Mouse (Mus musculus) liver, embryonic 15.5 days (tissue): ENCODE measurements at regions not wholly inside any gene's neighbourhood (a gene's known extent, or its start where the extent isn't known, plus 50 kb on each side); places are given as distances from the start of the nearest gene placed in this dataset.

Source experiments
- ATAC-seq: fragments of 200-750 bp; cut with Nextera tagmentation; 2 replicates; pipeline ENCODE4 v1.8.0; 2017; ENCODE audit warnings: moderate number of reproducible peaks, mild to moderate bottlenecking, moderate library complexity; ENCODE audit not compliant: insufficient read depth
- H3K27ac ChIP-seq: fragments of 300-500 bp; sonication (generic); replicated peaks from 2 replicates; pipeline ENCODE4 v1.5.1; 2015; ENCODE audit warnings: mild to moderate bottlenecking, inconsistent platforms
- H3K27me3 ChIP-seq: fragments of 300-500 bp; sonication (generic); 2 replicates; pipeline ENCODE4 v1.6.1; 2015; ENCODE audit warnings: mild to moderate bottlenecking, inconsistent platforms
- H3K36me3 ChIP-seq: fragments of 300-500 bp; sonication (generic); replicated peaks from 2 replicates; pipeline ENCODE4 v1.6.1; 2015; ENCODE audit warnings: moderate library complexity, mild to moderate bottlenecking, inconsistent platforms
- H3K4me1 ChIP-seq: fragments of 300-500 bp; sonication (generic); replicated peaks from 2 replicates; pipeline ENCODE4 v1.6.1; 2015; ENCODE audit warnings: inconsistent platforms
- H3K4me2 ChIP-seq: fragments of 300-500 bp; sonication (generic); 2 replicates; pipeline ENCODE4 v1.6.1; 2015; ENCODE audit warnings: moderate library complexity, mild to moderate bottlenecking, inconsistent platforms
- H3K4me3 ChIP-seq: fragments of 300-500 bp; sonication (generic); replicated peaks from 2 replicates; pipeline ENCODE4 v1.5.1; 2015; ENCODE audit warnings: mild to moderate bottlenecking, inconsistent platforms
- H3K9ac ChIP-seq: fragments of 300-500 bp; sonication (generic); 2 replicates; pipeline ENCODE4 v1.6.1; 2015; ENCODE audit warnings: moderate library complexity, mild to moderate bottlenecking, inconsistent platforms
- H3K9me3 ChIP-seq: fragments of 300-500 bp; sonication (generic); replicated peaks from 2 replicates; pipeline ENCODE4 v1.6.1; 2016; ENCODE audit warnings: inconsistent platforms
- WGBS: fragments of 180-500 bp; shearing (Covaris S2); methylation state at CpG from one replicate; pipeline ENCODE4 v1.1.7; 2015; ENCODE audit warnings: mixed read lengths; ENCODE audit not compliant: insufficient replicate concordance; 5-methylcytosine and 5-hydroxymethylcytosine counted together

DNA sequence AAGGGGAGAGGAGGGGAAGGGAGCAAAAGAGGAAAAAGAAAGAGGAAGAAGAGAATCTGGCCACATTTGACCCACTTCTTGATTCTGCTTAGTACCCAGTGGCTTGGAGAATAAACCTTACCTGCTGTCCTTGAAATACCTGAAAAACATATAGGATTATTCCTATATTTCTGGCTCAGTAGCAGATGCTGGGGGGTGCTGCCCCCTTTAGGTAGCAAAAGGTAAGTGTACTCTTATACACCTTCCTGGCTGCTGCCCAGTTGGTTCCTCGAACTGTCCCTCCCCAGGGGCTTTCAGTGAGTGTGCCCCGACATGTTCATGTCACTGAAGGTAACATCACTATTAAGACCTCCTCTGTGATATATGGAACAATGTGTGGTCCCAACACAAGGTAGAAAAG, 180.7 kb upstream of the Kdm8 start:
- ATAC-seq, result no peak
- H3K4me2 ChIP-seq, result no peak overlapping the region
- WGBS, result 45% methylated on average over 2 of the region's 2 CpGs
- no peak overlapping the region for H3K4me3 ChIP-seq
- H3K9ac ChIP-seq, result no peak overlapping the region
- H3K9me3 ChIP-seq, result no peaks in the 10 kb centered on the region
- no peaks in the 10 kb centered on the region for H3K4me1 ChIP-seq
- H3K36me3 ChIP-seq, result no peaks in the 10 kb centered on the region
- no peak overlapping the region for H3K27ac ChIP-seq
- no peaks in the 10 kb centered on the region for H3K27me3 ChIP-seq

DNA sequence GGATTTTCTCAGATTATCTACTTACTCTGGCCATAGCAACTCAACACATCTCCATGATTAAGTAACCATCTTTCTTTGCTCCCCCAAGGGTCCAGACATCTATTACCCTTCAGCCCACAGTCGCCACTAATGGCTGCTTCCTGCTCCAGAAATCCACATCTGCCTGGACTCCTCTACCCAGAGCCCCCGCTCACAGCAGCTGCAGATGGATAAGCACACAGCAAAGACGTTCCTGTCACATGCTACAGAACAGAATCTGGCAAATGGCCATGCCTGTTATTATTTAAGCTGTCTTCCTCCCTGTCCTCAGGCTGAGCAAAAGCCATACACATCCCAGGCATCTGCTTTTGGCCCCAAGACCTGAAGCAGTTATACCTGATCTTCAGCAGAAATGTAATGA, 173.8 kb upstream of the Kdm8 start:
- no peak overlapping the region for H3K27ac ChIP-seq
- ATAC-seq, result no peak
- no peak overlapping the region for H3K9ac ChIP-seq
- no peaks in the 10 kb centered on the region for H3K4me1 ChIP-seq
- H3K4me3 ChIP-seq, result no peak overlapping the region
- 38% methylated on average over 3 of the region's 3 CpGs for WGBS
- H3K9me3 ChIP-seq, result no peaks in the 10 kb centered on the region
- no peaks in the 10 kb centered on the region for H3K27me3 ChIP-seq
- H3K4me2 ChIP-seq, result no peak overlapping the region
- no peaks in the 10 kb centered on the region for H3K36me3 ChIP-seq

DNA sequence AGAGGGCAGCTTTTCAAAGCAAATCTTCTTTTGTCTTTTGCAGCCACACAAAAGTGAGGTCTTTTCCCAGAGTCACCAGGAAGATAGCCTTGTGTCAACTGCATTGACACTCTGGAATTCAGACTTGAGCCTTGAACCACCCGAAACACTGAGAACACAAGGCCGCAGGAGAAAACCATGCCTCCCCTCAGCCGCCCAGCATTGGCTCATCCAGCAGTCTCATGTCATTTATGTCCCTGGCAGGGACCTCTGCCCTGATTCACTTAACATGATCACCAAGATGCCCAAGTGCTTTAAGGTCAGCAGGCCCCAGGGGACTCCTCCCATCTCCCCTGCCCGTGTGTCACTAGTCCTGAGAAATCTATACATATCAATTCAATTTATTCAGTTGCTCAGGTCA, 173.1 kb upstream of the Kdm8 start:
- H3K4me1 ChIP-seq, result no peaks in the 10 kb centered on the region
- no peak overlapping the region for H3K4me3 ChIP-seq
- WGBS, result 75% methylated on average over 4 of the region's 4 CpGs
- no peak for ATAC-seq
- no peaks in the 10 kb centered on the region for H3K27me3 ChIP-seq
- H3K4me2 ChIP-seq, result no peak overlapping the region
- no peaks in the 10 kb centered on the region for H3K36me3 ChIP-seq
- H3K27ac ChIP-seq, result no peak overlapping the region
- H3K9ac ChIP-seq, result no peak overlapping the region
- H3K9me3 ChIP-seq, result no peaks in the 10 kb centered on the region

DNA sequence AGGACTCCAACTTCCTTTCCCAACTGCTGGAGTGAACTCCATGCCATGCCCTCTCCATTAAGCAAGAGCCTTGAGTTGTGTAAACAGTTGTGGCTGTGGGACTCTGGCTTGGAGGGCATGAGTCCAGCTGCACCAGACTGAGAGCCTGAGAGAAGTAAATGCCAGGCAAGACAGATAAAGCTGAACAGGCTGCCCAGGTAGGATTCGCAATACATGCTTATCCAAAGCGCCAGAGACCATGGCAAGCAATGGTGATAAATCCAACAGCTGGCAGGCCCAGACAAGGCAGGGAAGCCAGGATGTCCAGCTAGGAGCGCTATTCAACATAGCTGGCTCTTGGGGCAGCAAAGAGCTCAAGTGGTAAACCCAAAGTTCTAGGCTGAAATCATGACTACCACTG, 163.1 kb upstream of the Kdm8 start:
- WGBS, result 44% methylated on average over 3 of the region's 3 CpGs
- no peak overlapping the region for H3K4me2 ChIP-seq
- H3K9me3 ChIP-seq, result no peaks in the 10 kb centered on the region
- no peak overlapping the region for H3K9ac ChIP-seq
- no peaks in the 10 kb centered on the region for H3K36me3 ChIP-seq
- H3K27ac ChIP-seq, result no peak overlapping the region
- no peaks in the 10 kb centered on the region for H3K27me3 ChIP-seq
- no peaks in the 10 kb centered on the region for H3K4me1 ChIP-seq
- no peak for ATAC-seq
- H3K4me3 ChIP-seq, result no peak overlapping the region

DNA sequence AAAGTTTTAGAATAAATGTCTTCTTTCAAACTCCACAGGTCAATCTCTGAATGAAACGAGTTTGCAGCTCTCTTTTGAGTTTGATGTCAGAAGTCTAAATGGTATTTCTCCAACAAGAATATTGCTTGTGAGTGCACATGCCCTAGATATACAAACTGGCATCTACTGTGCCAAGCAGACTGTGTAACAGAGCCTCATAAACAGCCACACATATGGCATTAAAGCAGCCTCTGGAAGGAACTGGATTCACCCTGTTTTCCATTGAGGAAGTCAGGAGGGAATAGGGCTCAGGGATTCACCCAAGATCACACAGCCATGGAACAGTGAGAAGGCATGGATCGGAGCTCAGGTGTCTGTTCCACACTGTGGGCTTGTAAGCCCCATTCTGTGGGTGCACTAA, 149.2 kb upstream of the Kdm8 start:
- no peak overlapping the region for H3K4me3 ChIP-seq
- no peaks in the 10 kb centered on the region for H3K27me3 ChIP-seq
- no peaks in the 10 kb centered on the region for H3K4me1 ChIP-seq
- no peak for ATAC-seq
- H3K27ac ChIP-seq, result no peak overlapping the region
- H3K9ac ChIP-seq, result no peak overlapping the region
- H3K36me3 ChIP-seq, result no peaks in the 10 kb centered on the region
- no peaks in the 10 kb centered on the region for H3K9me3 ChIP-seq
- H3K4me2 ChIP-seq, result no peak overlapping the region
- 29% methylated on average over 2 of the region's 2 CpGs for WGBS

DNA sequence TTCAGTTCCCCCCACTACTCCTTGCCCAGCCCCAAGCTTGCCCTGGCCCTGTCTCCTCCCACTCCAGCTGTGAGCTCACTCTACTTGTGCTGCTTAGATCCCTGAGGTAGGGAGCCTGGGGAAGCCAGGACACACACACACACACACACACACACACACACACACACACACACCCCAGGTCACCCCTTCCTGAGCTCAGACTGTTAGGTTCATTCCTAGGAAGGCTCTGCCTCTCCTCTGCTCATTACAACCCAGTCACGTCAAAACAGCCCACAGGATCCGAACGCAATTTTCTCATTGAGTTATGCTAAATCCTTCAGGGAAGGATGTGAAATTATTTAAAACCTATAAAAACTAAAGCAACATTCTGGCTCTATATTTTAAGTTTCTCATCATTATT, 136.0 kb upstream of the Kdm8 start:
- no peak overlapping the region for H3K4me2 ChIP-seq
- H3K27me3 ChIP-seq, result no peaks in the 10 kb centered on the region
- no peaks in the 10 kb centered on the region for H3K9me3 ChIP-seq
- H3K9ac ChIP-seq, result no peak overlapping the region
- no peak for ATAC-seq
- 66% methylated on average over 3 of the region's 3 CpGs for WGBS
- no peak overlapping the region for H3K4me3 ChIP-seq
- H3K4me1 ChIP-seq, result no peaks in the 10 kb centered on the region
- H3K27ac ChIP-seq, result no peak overlapping the region
- H3K36me3 ChIP-seq, result no peaks in the 10 kb centered on the region

DNA sequence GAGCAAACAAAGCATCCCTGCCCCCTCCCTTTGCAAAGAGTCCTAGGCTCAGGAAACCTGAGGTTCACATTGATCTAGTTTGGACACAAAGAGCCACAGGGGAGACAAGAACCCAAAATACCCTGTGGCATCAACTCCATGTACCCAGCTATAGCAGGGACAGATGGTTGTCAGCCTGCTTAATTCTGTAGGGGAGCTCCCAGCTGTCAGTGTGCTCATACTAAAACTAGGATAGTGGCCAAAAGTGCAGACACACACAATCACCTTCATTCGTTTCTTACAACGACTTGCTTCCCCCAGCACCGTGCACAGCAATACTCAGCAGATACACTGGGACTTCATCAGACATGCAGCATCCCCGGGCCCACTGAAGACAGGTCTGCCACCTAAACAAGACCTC, 133.5 kb upstream of the Kdm8 start:
- 60% methylated on average over 4 of the region's 4 CpGs for WGBS

DNA sequence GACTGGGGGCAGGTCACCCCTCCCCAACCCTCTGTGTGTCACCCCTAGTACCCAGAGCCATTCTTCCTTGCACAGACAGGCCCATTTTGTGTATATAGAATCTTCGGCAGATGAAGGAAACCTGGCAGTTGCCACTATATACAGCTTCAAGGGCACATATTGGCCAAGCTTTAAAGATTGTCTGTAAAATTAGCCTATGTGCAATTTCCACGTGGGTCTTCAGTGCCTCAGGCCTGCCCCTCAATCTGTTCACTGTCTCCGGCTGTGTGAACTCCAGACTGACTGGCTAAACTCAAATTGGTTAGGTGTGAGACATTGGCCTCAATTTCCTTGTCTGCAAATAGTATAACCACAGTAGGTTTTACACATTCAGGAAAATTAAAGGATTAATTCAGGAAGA, 130.9 kb upstream of the Kdm8 start:
- 62% methylated on average over 3 of the region's 3 CpGs for WGBS
- H3K4me1 ChIP-seq, result no peaks in the 10 kb centered on the region
- H3K9me3 ChIP-seq, result no peaks in the 10 kb centered on the region
- ATAC-seq, result no peak
- H3K4me2 ChIP-seq, result no peak overlapping the region
- no peak overlapping the region for H3K4me3 ChIP-seq
- H3K27me3 ChIP-seq, result no peaks in the 10 kb centered on the region
- no peak overlapping the region for H3K27ac ChIP-seq
- no peaks in the 10 kb centered on the region for H3K36me3 ChIP-seq
- H3K9ac ChIP-seq, result no peak overlapping the region

More for the DNA sequence above, 133.5 kb upstream of the Kdm8 start:
- Histone ChIP-seq H3K9ac (no peak overlapping the region), H3K36me3 (no peaks in the 10 kb centered on the region), H3K27me3 (no peaks in the 10 kb centered on the region), H3K9me3 (no peaks in the 10 kb centered on the region), H3K4me2 (no peak overlapping the region), H3K4me1 (no peaks in the 10 kb centered on the region), H3K27ac (no peak overlapping the region), H3K4me3 (no peak overlapping the region)
- no peak for ATAC-seq

DNA sequence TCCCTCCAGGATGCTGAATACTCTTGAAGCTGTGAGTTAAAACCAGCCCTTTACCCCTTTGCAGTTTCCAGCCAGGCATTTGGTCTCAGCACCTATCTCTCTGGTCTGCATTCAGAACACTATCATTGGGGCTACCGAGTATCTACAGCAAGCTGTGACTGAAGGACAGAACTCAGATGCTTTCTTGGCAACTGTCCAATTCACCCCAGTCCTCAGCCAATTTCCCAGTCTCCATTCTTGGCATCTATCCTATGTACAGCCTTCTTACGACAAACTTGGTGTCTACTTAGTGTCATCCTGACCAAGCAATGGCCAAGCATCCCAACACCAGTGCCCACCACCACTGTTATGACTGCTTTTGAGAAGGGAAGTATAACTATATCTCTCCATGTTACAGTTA, 109.7 kb upstream of the Kdm8 start:
- no peak overlapping the region for H3K4me3 ChIP-seq
- H3K9ac ChIP-seq, result no peak overlapping the region
- H3K4me1 ChIP-seq, result no peaks in the 10 kb centered on the region
- H3K9me3 ChIP-seq, result no peaks in the 10 kb centered on the region
- H3K4me2 ChIP-seq, result no peak overlapping the region
- H3K27me3 ChIP-seq, result no peaks in the 10 kb centered on the region
- ATAC-seq, result no peak
- H3K36me3 ChIP-seq, result no peaks in the 10 kb centered on the region
- WGBS, result 61% methylated on average over 2 of the region's 2 CpGs
- no peak overlapping the region for H3K27ac ChIP-seq

DNA sequence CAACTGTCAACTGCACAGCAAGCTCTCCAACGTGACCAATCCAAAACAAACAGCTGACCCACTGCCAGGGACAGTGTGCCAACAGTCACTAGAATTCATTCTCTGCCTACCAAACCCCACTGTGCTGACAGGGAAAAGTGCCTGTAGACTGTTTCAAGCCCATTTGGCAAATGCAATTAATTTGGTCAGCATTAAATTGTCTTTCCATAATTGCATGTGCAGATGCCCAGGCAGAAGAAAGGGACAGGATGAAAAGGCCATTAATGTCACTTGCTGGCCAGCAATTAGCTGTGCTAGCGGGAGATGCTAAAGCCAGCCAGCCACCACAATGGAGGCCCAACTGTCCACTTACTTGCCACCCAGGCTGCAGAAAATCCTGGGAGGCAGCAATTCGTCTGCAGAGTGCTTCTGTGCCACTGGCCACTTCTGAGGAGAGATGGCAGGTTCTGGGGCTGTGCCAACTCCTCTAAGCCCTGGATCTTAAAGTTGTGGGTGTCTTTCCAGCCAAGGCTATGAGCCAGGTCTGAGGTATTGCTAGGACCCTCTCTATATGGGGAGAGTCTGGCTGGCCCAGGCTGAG, 108.8 kb upstream of the Kdm8 start:
- Histone ChIP-seq H3K4me1 (no peaks in the 10 kb centered on the region), H3K4me2 (no peak overlapping the region), H3K9ac (no peak overlapping the region), H3K9me3 (no peaks in the 10 kb centered on the region), H3K36me3 (no peaks in the 10 kb centered on the region), H3K27me3 (no peaks in the 10 kb centered on the region), H3K4me3 (no peak overlapping the region), H3K27ac (no peak overlapping the region)
- no peak for ATAC-seq
- WGBS, result 44% methylated on average over 3 of the region's 3 CpGs

DNA sequence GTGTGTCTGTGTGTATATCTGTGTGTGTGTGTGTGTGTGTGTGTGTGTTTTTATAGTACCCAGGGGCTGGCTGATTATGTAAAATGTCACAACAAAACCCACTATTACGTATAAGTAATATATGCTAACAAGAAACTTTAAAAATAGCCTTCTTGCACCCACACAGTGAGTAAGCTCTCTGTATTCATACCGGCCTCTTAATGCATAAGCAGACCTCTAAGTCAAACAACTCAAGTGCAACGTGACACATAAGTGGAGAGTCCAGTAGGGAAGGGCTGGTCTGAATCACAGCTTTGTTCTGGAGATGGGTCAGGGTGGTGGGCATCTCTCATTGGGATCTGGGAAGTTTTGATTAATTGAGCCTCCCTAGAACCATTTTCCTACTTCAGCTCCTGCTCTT, 107.7 kb upstream of the Kdm8 start:
- no peak overlapping the region for H3K27ac ChIP-seq
- H3K36me3 ChIP-seq, result no peaks in the 10 kb centered on the region
- no peaks in the 10 kb centered on the region for H3K9me3 ChIP-seq
- H3K4me2 ChIP-seq, result no peak overlapping the region
- WGBS, result 60% methylated on average over 3 of the region's 3 CpGs
- no peak overlapping the region for H3K9ac ChIP-seq
- H3K4me3 ChIP-seq, result no peak overlapping the region
- no peaks in the 10 kb centered on the region for H3K4me1 ChIP-seq
- no peaks in the 10 kb centered on the region for H3K27me3 ChIP-seq
- ATAC-seq, result no peak

DNA sequence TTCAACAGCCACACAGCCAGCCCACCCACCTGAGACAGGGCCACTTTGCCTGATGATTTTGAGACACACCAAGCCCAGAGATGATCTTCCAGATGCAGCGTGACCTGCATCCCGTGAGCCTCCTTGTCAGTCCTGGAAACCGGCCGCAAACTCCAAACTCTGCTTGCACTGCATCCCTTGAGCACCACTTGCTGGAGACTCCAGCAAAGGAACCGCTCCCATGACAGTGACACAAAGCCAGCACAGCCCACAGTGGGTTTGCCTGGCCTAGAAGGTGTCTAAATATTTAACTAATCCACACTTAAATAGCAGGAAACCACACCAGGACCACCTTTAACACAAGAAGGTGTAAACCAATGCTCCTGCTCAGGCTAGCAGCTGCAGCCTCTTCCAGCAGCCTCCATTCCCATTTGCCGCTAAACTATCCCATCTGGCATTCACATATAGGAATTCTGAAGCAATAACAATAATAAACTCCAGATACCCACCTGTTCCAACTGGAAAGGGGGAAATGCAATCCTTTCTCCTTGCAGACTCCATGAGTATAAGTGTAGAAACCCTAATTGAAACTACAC, 106.2 kb upstream of the Kdm8 start:
- Histone ChIP-seq H3K9ac (no peak overlapping the region), H3K27me3 (no peaks in the 10 kb centered on the region), H3K4me2 (no peak overlapping the region), H3K9me3 (no peaks in the 10 kb centered on the region), H3K36me3 (no peaks in the 10 kb centered on the region), H3K27ac (no peak overlapping the region), H3K4me1 (no peaks in the 10 kb centered on the region), H3K4me3 (no peak overlapping the region)
- ATAC-seq, result no peak
- WGBS, result 66% methylated on average over 6 of the region's 6 CpGs
